Comparison of ENCODE assay signal across 20 mouse cellular contexts in genomic region chr5:139542043-139542365, GRCm38 (mm10). TPM values are rescaled to one million over a fixed set of nuclear protein-coding genes. Genes with fewer than 3 reads are reported as not detected.
A peak's percentile ranks its signal among the peaks of the same experiment; 100 is the strongest.
DNase-seq lines count a peak whose midpoint lies in the region; ATAC-seq and TF ChIP-seq lines count a peak whose summit lies in the region.
"Had no signal": no experiment of that assay in that cellular context is flagged by ENCODE, and none has a peak within 500 bp of the region (broad histone marks: within the 10 kb centered on the region; RNA-seq: fewer than 3 reads in every experiment).

No protein-coding gene starts in this region.

- no peak for ATAC-seq in hindbrain, embryonic 15.5 days (ENCODE audit: low FRiP score, low read depth)
- ATAC-seq in neural tube, embryonic 13.5 days (ENCODE audit: low read depth): no peak
- ATAC-seq: forebrain, embryonic 16.5 days; liver, postnatal 0 days had no signal

- TF ChIP-seq CTCF in liver, adult 2 months (IDR thresholded peaks at IDR 0.05; ENCODE audit: low read depth, low read length): no peak

- no peak overlapping the region for H3K9ac ChIP-seq in liver, adult 2 months (ENCODE audit: low read depth, low read length)
- H3K9ac ChIP-seq in hindbrain, embryonic 15.5 days: no peak overlapping the region
- no peak overlapping the region for H3K9ac ChIP-seq in neural tube, embryonic 13.5 days
- H3K9ac ChIP-seq: heart, embryonic 13.5 days; limb, embryonic 12.5 days; liver, postnatal 0 days; stomach, embryonic 15.5 days had no signal

- no peaks in the 10 kb centered on the region for H3K9me3 ChIP-seq in hindbrain, embryonic 15.5 days
- H3K9me3 ChIP-seq in neural tube, embryonic 13.5 days: no peaks in the 10 kb centered on the region
- H3K9me3 ChIP-seq: heart, embryonic 13.5 days; limb, embryonic 12.5 days; stomach, embryonic 15.5 days had no signal

- 0% methylated on average over 1 of the region's 1 CpGs for WGBS in liver, adult 2 months
- WGBS in hindbrain, embryonic 15.5 days: 0% methylated on average over 1 of the region's 1 CpGs
- WGBS in neural tube, embryonic 13.5 days: 0% methylated on average over 1 of the region's 1 CpGs

- DNase-seq in embryo, embryonic 10.5 days (ENCODE audit: low spot score): peak; percentile 35
- no peak for DNase-seq in embryo, embryonic 9.5 days (ENCODE audit: extremely low spot score)
- DNase-seq in liver, adult 2 months (ENCODE audit: extremely low read depth, low read depth, low spot score): peak; percentile 82
- no peak for DNase-seq in liver
- DNase-seq in ovary, postnatal 36 days (ENCODE audit: low spot score): no peak
- DNase-seq in left cerebral cortex, adult 9 months (ENCODE audit: low spot score in 2 of 2): no peak
- DNase-seq: adrenal gland, postnatal 25 days; gastrocnemius, postnatal 36 days; kidney, adult 8-10 months; liver, postnatal 0 days; thymus, postnatal 25 days had no signal

- no peak for TF ChIP-seq POLR2A in liver, adult 2 months (IDR thresholded peaks at IDR 0.05; ENCODE audit: extremely low read depth, insufficient read depth, low read length)

- peaks cover 52% of the 10 kb centered on the region for H3K27me3 ChIP-seq in liver, adult 2 months (ENCODE audit: control insufficient read depth, insufficient read depth, low read length)
- H3K27me3 ChIP-seq in hindbrain, embryonic 15.5 days: peaks cover 31% of the 10 kb centered on the region
- peaks cover 89% of the 10 kb centered on the region for H3K27me3 ChIP-seq in neural tube, embryonic 13.5 days

- H3K27ac ChIP-seq in liver, adult 2 months (replicated peaks; ENCODE audit: insufficient read depth, low read depth, low read length): no peak overlapping the region
- peak overlapping the region; percentile 86 for H3K27ac ChIP-seq in hindbrain, embryonic 15.5 days (replicated peaks)
- peak overlapping the region; percentile 91 for H3K27ac ChIP-seq in neural tube, embryonic 13.5 days (replicated peaks)
- H3K27ac ChIP-seq: heart, embryonic 13.5 days; limb, embryonic 12.5 days; macrophage; stomach, embryonic 15.5 days had no signal

- no peaks in the 10 kb centered on the region for H3K4me1 ChIP-seq in liver, adult 2 months (ENCODE audit: control insufficient read depth, insufficient read depth, low read length)
- peaks cover 43% of the 10 kb centered on the region for H3K4me1 ChIP-seq in hindbrain, embryonic 15.5 days (replicated peaks)
- H3K4me1 ChIP-seq in neural tube, embryonic 13.5 days (replicated peaks): peaks cover 79% of the 10 kb centered on the region

- H3K36me3 ChIP-seq in liver, adult 2 months (ENCODE audit: control insufficient read depth, insufficient read depth, low read length): no peaks in the 10 kb centered on the region
- no peaks in the 10 kb centered on the region for H3K36me3 ChIP-seq in hindbrain, embryonic 15.5 days
- no peaks in the 10 kb centered on the region for H3K36me3 ChIP-seq in neural tube, embryonic 13.5 days
- H3K36me3 ChIP-seq: heart, embryonic 13.5 days; limb, embryonic 12.5 days; stomach, embryonic 15.5 days had no signal

- no peaks in the 10 kb centered on the region for H3K79me2 ChIP-seq in liver, adult 2 months (ENCODE audit: control insufficient read depth, insufficient read depth, low read length)

- peak overlapping the region; percentile 52; the same call in 1 of the 2 replicates for H3K4me2 ChIP-seq in hindbrain, embryonic 15.5 days
- H3K4me2 ChIP-seq in neural tube, embryonic 13.5 days: peak overlapping the region; percentile 50
- H3K4me2 ChIP-seq: heart, embryonic 13.5 days; limb, embryonic 12.5 days; stomach, embryonic 15.5 days had no signal

- H3K4me3 ChIP-seq in liver, adult 2 months (ENCODE audit: insufficient read depth, low read depth, low read length): no peak overlapping the region
- H3K4me3 ChIP-seq in hindbrain, embryonic 15.5 days: no peak overlapping the region
- no peak overlapping the region for H3K4me3 ChIP-seq in neural tube, embryonic 13.5 days
- H3K4me3 ChIP-seq: heart, embryonic 13.5 days; limb, embryonic 12.5 days; stomach, embryonic 15.5 days had no signal

RNA-seq across cellular contexts. Expression of gene Uncx, which starts 1.3 kb away (rescaled TPM):
- not detected in 2 replicates for total RNA-seq in liver, adult 2 months (2014; rRNA removed)
- polyA plus RNA-seq in liver, adult 2 months (2012; rRNA removed): not detected in 2 replicates
- polyA plus RNA-seq in hindbrain, embryonic 15.5 days (2015; fragmentation: Nextera tagmentation; extraction: Ambion mirVana): 35.9 and 47.3 TPM in 2 replicates
- polyA plus RNA-seq in neural tube, embryonic 13.5 days (2015; fragmentation: Nextera tagmentation; extraction: Ambion mirVana): 43.3 and 46.4 TPM in 2 replicates
- total RNA-seq: adrenal gland, postnatal 25 days; ES-E14; gastrocnemius, postnatal 36 days had no signal
- polyA plus RNA-seq: C2C12; heart, embryonic 13.5 days; liver, postnatal 0 days; macrophage had no signal

RNA-seq across cellular contexts. Expression of gene Zfand2a, which starts 57.7 kb away (rescaled TPM):
- 3.9 and 5.2 TPM in 2 replicates for total RNA-seq in liver, adult 2 months (2014; rRNA removed)
- 6.4 and 6.5 TPM in 2 replicates for polyA plus RNA-seq in liver, adult 2 months (2012; rRNA removed)
- 19.7 and 27.1 TPM in 2 replicates for polyA plus RNA-seq in hindbrain, embryonic 15.5 days (2015; fragmentation: Nextera tagmentation; extraction: Ambion mirVana)
- 16.0 and 18.0 TPM in 2 replicates for polyA plus RNA-seq in neural tube, embryonic 13.5 days (2015; fragmentation: Nextera tagmentation; extraction: Ambion mirVana)

Comparison
In these comparisons a context has a peak if more than half of its experiments do, and no peak if none do; other contexts are left out.
1. DNase-seq: peak in embryo, embryonic 10.5 days (single experiment) and liver, adult 2 months (single experiment); none in embryo, embryonic 9.5 days (single experiment), liver (single experiment), ovary, postnatal 36 days (single experiment) and left cerebral cortex, adult 9 months (0 of 2).
2. RNA of gene Uncx, which starts 1.3 kb away (polyA plus RNA-seq): 35.9 to 47.3 TPM in hindbrain, embryonic 15.5 days and 43.3 to 46.4 TPM in neural tube, embryonic 13.5 days; not detected in liver, adult 2 months; every median in the first group is over 10 times any median in the second.